Mouse (Mus musculus): ENCODE results near the gene Nol4l. TPM values are rescaled to one million over a fixed set of nuclear protein-coding genes. Genes with fewer than 3 reads are reported as not detected.

Gene Nol4l
- polyA plus RNA-seq, 1 experiment = 47.5 TPM

GRCm38 (mm10) chr2:153554543-153554942, 24.8 kb upstream of the Nol4l start:
- H3K27me3 ChIP-seq (ENCODE audit: control insufficient read depth, insufficient read depth, low read length) = no peaks in the 10 kb centered on the region
- no peaks in the 10 kb centered on the region for H3K36me3 ChIP-seq (ENCODE audit: control insufficient read depth, insufficient read depth, low read length)
- 70% methylated on average over 7 of the region's 7 CpGs for WGBS
- no peak overlapping the region for H3K4me3 ChIP-seq (ENCODE audit: low read depth, low read length)
- TF ChIP-seq POLR2A (IDR thresholded peaks at IDR 0.05; ENCODE audit: low read depth, low read length) = no peak
- no peak for TF ChIP-seq CTCF (IDR thresholded peaks at IDR 0.05; ENCODE audit: extremely low read depth, insufficient read length, insufficient replicate concordance, low read depth, low read length)
- H3K4me1 ChIP-seq (ENCODE audit: control insufficient read depth, insufficient read depth, insufficient read length, low read length) = no peaks in the 10 kb centered on the region
- no peak overlapping the region for H3K27ac ChIP-seq (ENCODE audit: insufficient read depth, low read depth, low read length)

- Histone ChIP-seq H3K36me3 (ENCODE audit: control insufficient read depth, insufficient read depth, low read length) (no peaks in the 10 kb centered on the region), H3K27me3 (ENCODE audit: control insufficient read depth, insufficient read depth, low read length) (no peaks in the 10 kb centered on the region), H3K27ac (ENCODE audit: insufficient read depth, low read depth, low read length) (no peak overlapping the region), H3K4me3 (ENCODE audit: low read depth, low read length) (no peak overlapping the region), H3K4me1 (ENCODE audit: control insufficient read depth, insufficient read depth, insufficient read length, low read length) (no peaks in the 10 kb centered on the region)
- TF ChIP-seq CTCF (IDR thresholded peaks at IDR 0.05; ENCODE audit: extremely low read depth, insufficient read length, insufficient replicate concordance, low read depth, low read length) (no peak), POLR2A (IDR thresholded peaks at IDR 0.05; ENCODE audit: low read depth, low read length) (no peak)
- 47% methylated on average over 8 of the region's 8 CpGs for WGBS
Observed at GRCm38 (mm10) chr2:153549486-153549885, 19.7 kb upstream of the Nol4l start.

DNA sequence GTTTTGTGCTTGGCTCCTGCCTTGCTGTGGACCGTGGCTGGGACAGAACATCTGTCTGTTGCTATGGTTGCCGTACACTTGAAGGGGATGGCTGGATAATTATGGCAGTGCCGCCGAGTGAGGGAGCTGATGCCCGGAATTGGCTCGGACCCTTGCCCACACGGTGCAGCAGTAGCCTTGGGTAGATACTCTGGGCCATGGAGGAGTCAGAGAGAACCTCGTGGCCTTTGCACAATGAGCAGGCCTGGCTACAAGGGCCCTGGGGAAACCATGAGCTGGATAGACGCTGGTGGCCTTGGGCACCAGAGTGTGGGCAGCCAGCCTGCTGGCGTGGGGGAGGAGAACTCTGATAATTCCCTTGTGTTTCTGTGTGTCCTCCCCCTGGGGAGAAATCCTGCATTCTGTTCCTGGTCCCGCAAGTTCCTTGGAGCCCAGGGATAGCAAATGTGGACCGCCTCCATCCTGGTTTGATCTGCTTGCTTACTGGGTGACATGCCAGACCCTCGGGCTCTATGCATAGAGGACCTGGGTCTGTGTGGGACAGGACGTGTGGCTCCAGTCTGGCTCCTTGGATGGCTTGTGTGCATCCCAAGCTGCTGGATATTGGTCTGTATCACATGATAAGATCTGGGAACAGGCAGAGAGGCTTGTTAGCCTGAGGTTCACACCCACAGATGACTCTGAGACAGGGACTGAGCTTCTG, 18.6 kb upstream of the Nol4l start:
- Histone ChIP-seq H3K27ac (ENCODE audit: insufficient read depth, low read depth, low read length) (no peak overlapping the region), H3K27me3 (ENCODE audit: control insufficient read depth, insufficient read depth, low read length) (no peaks in the 10 kb centered on the region), H3K4me3 (ENCODE audit: low read depth, low read length) (no peak overlapping the region), H3K36me3 (ENCODE audit: control insufficient read depth, insufficient read depth, low read length) (no peaks in the 10 kb centered on the region), H3K4me1 (ENCODE audit: control insufficient read depth, insufficient read depth, insufficient read length, low read length) (no peaks in the 10 kb centered on the region; the same call in 1 of the 2 replicates)
- WGBS = 70% methylated on average over 14 of the region's 14 CpGs
- TF ChIP-seq CTCF (IDR thresholded peaks at IDR 0.05; ENCODE audit: extremely low read depth, insufficient read length, insufficient replicate concordance, low read depth, low read length) = no peak
- TF ChIP-seq POLR2A (IDR thresholded peaks at IDR 0.05; ENCODE audit: low read depth, low read length) = no peak

GRCm38 (mm10) chr2:153547633-153548032, 17.9 kb upstream of the Nol4l start:
- H3K27me3 ChIP-seq (ENCODE audit: control insufficient read depth, insufficient read depth, low read length) = no peaks in the 10 kb centered on the region
- no peak for TF ChIP-seq CTCF (IDR thresholded peaks at IDR 0.05; ENCODE audit: extremely low read depth, insufficient read length, insufficient replicate concordance, low read depth, low read length)
- TF ChIP-seq POLR2A (IDR thresholded peaks at IDR 0.05; ENCODE audit: low read depth, low read length) = no peak
- H3K4me3 ChIP-seq (ENCODE audit: low read depth, low read length) = no peak overlapping the region
- no peaks in the 10 kb centered on the region; the same call in 1 of the 2 replicates for H3K4me1 ChIP-seq (ENCODE audit: control insufficient read depth, insufficient read depth, insufficient read length, low read length)
- no peaks in the 10 kb centered on the region for H3K36me3 ChIP-seq (ENCODE audit: control insufficient read depth, insufficient read depth, low read length)
- WGBS = 64% methylated on average over 3 of the region's 3 CpGs
- no peak overlapping the region for H3K27ac ChIP-seq (ENCODE audit: insufficient read depth, low read depth, low read length)

GRCm38 (mm10) chr2:153546972-153547371, 17.2 kb upstream of the Nol4l start:
- TF ChIP-seq POLR2A (IDR thresholded peaks at IDR 0.05; ENCODE audit: low read depth, low read length) (no peak), CTCF (IDR thresholded peaks at IDR 0.05; ENCODE audit: extremely low read depth, insufficient read length, insufficient replicate concordance, low read depth, low read length) (no peak)
- H3K36me3 ChIP-seq (ENCODE audit: control insufficient read depth, insufficient read depth, low read length) = no peaks in the 10 kb centered on the region
- no peaks in the 10 kb centered on the region; the same call in 1 of the 2 replicates for H3K4me1 ChIP-seq (ENCODE audit: control insufficient read depth, insufficient read depth, insufficient read length, low read length)
- H3K27ac ChIP-seq (ENCODE audit: insufficient read depth, low read depth, low read length) = no peak overlapping the region
- no peaks in the 10 kb centered on the region for H3K27me3 ChIP-seq (ENCODE audit: control insufficient read depth, insufficient read depth, low read length)
- no peak overlapping the region for H3K4me3 ChIP-seq (ENCODE audit: low read depth, low read length)
- 32% methylated on average over 4 of the region's 4 CpGs for WGBS

DNA sequence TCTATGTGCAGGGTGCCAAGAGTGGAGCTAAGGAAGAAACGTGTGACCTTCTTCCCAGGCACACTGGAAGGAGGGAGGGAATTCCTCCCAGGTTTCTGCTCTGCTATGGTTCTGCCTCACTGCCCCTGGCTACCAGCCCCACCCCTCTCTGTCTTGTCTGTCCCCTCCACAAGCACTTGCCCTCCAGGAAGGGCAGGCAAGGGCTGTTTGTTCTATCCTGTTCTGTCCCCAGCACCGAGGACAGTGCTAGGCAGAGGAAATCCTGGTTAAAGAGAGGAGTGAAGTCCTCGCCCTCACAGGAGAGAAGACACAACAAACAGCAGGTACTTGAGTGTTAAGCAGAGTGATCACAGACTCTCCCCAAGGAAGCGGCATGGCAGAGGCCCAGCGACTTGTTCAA, 16.7 kb upstream of the Nol4l start:
- H3K36me3 ChIP-seq (ENCODE audit: control insufficient read depth, insufficient read depth, low read length) = no peaks in the 10 kb centered on the region

DNA sequence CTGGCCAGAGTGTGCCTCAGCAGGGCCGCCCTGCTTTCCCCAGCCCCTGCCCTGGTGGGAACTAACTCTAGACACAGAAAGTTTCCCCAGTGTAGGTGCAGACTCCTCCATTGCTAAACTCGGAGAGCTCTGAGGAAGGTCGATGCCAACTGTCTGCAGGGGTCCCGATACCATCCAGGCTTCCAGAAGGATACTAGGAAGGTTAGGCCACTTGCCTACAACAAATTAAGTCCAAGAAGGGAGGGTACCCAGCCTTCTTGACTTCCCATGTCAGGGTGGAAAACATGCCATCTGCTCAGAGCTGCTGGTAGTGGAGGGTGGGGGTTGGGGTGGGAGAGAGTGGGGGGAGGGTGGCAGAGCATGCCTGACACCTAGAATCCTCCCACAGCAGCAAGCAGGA, 15.0 kb upstream of the Nol4l start:
- no peaks in the 10 kb centered on the region; the same call in 1 of the 2 replicates for H3K4me1 ChIP-seq (ENCODE audit: control insufficient read depth, insufficient read depth, insufficient read length, low read length)
- H3K27ac ChIP-seq (ENCODE audit: insufficient read depth, low read depth, low read length) = no peak overlapping the region
- WGBS = 90% methylated on average over 4 of the region's 4 CpGs
- no peak for TF ChIP-seq POLR2A (IDR thresholded peaks at IDR 0.05; ENCODE audit: low read depth, low read length)
- no peak for TF ChIP-seq CTCF (IDR thresholded peaks at IDR 0.05; ENCODE audit: extremely low read depth, insufficient read length, insufficient replicate concordance, low read depth, low read length)
- H3K36me3 ChIP-seq (ENCODE audit: control insufficient read depth, insufficient read depth, low read length) = no peaks in the 10 kb centered on the region
- H3K27me3 ChIP-seq (ENCODE audit: control insufficient read depth, insufficient read depth, low read length) = no peaks in the 10 kb centered on the region
- no peak overlapping the region for H3K4me3 ChIP-seq (ENCODE audit: low read depth, low read length)

More for the DNA sequence above, 16.7 kb upstream of the Nol4l start:
- Histone ChIP-seq H3K27me3 (ENCODE audit: control insufficient read depth, insufficient read depth, low read length) (no peaks in the 10 kb centered on the region), H3K4me3 (ENCODE audit: low read depth, low read length) (no peak overlapping the region), H3K27ac (ENCODE audit: insufficient read depth, low read depth, low read length) (no peak overlapping the region), H3K4me1 (ENCODE audit: control insufficient read depth, insufficient read depth, insufficient read length, low read length) (no peaks in the 10 kb centered on the region; the same call in 1 of the 2 replicates)
- no peak for TF ChIP-seq POLR2A (IDR thresholded peaks at IDR 0.05; ENCODE audit: low read depth, low read length)
- no peak for TF ChIP-seq CTCF (IDR thresholded peaks at IDR 0.05; ENCODE audit: extremely low read depth, insufficient read length, insufficient replicate concordance, low read depth, low read length)
- WGBS = 30% methylated on average over 5 of the region's 5 CpGs

Data from small intestine, adult 2 months (tissue).